Mouse (Mus musculus): ENCODE measurements around the gene Cby3.

The Cby3 gene

DNA sequence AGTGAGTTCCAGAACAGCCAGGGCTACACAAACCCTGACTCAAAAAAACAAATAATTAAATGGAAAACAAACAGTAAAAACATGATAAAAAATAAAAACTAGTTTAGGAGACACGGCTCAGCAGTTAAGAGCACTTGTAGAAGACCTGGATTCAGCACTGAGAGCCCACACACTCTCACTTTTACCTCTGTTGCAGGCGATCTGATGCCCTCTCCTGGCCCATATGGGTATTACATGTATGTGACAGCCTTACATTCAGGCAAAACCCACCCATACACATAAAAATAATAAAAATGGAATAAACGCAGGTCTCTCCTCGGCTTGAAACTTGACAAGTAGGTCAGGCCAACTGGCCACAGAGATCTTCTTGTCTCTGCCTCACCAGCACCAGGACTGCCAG lies 10.3 kb downstream of the Cby3 start:
- peak; percentile 78 for DNase-seq

DNA sequence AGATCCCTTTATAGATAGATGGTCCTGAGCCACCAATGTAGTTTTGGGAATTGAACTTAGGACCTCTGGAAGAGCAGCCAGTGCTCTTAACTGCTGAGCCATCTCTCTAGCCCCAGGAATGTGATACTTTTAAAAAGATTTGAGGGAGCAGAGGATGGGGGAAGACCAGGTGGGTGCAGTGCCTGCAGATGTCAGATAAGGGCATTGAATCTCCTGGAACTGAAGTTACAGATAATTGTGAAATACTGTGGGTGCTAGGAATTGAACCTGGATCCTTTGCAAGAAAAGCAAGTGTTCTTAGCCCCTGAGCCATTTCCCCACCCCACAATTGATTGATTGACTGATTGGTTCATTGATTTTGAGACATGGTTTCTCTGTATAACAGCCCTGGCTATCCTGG lies 11.1 kb downstream of the Cby3 start:
- no peak for DNase-seq

DNA sequence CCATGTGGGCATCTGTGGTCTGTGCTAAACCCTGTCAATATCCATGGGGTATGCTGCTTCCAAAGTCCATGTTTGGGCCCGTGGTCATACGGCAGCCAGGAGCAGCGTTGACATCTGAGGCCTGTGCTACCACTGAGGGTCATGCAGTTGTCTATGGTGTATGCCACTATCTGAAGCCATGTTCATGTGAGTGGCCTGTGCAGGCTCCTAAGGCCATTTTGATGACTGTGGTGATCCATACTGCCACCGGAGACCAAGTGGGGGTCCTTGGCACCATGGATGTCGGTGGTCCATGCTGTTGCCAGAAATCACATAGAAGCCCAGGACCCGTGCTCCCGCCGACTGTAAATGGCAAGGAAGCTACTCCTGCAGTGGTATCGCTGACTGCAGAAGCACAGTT lies 13.3 kb downstream of the Cby3 start:
- DNase-seq, result no peak

DNA sequence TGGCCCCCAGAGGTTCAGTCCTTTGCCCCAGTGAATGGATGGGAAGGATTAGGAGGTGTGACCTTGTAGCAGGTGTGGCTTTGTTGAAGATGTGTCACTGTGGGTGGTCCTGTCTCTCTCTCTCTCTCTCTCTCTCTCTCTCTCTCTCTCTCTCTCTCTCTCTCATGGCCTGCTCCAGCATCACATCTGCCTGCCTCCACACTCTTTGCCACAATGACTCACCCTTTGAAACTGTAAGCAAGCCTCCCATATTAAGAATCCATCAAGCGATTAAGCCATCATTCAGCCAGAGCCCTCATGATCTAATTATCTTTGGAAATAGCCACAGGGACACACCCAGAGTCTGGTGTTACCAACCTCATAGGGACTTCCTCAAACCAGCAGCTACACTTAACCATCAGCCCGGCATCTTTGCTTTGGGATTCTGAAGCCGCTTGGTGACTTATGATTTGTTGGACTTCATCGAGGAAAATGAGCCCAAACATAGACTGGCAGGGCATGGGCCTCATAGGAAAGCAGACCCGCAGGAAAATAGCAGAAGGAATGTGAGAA lies 15.2 kb downstream of the Cby3 start:
- DNase-seq, result no peak

DNA sequence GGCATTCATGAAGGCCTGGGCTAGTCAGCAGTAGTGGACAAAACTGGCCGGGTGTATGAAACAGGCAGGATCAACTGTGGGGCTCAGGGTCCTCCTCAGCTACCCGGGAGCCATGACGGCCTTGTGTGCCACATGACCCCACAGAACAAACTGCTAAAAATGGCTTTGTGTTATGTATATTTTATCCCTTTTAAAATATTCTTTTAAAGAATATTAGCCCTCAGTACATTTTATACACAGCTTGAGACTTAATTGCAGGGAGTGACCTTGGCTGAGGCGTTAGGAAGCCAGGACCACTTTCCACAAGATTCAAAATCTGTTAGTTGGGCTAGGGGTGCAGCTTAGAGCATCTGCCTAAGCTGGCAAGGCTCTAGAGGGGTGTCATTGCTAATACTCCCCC lies 16.7 kb downstream of the Cby3 start:
- DNase-seq, result no peak

DNA sequence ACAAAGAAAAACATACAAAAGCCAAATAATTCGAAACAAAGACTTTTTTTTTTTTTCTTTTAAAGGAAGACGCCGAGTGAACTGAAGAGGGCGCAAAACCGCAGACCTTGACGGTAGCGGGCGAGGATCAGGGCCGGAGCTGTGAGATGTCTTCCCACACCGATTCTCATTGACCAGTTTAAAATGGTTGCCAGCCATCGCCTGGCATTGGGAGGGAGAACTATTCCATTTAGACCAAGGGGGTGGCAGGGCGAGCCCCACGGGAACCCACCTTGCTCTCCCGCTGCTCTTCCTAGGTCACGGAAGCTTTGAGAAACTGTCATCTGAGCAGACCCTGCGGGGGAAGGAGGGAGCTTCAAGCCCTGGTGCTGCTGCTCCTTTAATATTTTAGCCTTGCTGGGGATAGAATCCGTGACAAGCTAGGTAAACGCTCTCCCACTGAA lies 17.2 kb downstream of the Cby3 start:
- peak; percentile 69 for DNase-seq

DNA sequence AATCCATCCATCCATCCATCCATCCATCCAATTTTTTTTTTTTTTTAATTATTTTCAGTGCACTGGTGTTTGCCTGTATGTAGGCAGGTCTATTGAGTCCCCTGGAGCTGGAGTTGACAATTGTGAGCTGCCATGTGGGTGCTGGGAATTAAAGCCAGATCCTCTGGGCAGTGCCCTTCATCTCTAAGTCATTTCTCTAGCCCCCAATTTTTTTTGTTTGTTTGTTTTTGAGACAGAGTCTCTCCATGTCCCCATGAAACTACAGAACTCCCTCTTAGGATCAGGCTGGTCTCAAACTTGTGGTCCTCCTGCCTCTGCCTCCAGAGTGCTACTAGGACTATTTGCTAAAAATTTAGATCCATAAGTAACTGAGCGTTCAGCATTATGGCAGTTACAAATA lies 17.6 kb downstream of the Cby3 start:
- no peak for DNase-seq

DNA sequence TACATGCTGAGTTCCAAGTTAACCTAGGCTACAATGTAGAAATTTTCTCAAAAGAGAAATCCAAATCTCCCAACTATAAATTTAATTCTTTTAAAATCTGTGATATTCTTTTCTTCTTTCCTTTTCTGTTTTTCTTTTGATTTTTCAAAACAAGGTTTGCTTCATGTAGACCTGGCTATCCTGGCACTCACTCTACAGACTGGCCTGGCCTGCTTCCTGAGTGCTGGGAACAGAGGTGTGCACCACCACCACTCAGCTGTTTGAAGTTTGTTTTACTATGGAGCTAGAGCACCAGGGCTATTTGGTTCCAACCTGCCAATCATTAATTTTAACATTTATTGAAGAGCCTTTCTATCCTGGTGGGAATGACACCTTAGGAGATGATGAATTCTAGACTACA lies 18.8 kb downstream of the Cby3 start:
- no peak for DNase-seq

DNA sequence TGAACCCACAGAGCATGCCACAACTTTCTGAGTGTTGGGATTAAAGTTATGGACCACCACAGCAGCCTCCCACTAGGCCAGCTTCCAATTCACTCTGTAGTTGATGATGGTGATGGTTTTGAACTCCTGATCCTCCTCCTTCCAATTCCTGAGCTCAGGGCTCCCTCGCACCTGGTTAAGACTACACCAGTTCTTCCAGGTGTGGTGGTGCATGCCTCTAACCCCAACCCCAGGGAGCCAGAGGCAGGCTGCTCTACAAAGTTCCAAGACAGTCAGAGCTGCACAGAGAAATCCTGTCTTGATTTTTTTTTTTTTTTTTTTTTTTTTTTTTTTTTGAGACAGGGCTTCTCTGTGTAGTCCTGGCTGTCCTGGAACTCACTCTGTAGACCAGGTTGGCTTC lies 19.4 kb downstream of the Cby3 start:
- no peak for DNase-seq

DNA sequence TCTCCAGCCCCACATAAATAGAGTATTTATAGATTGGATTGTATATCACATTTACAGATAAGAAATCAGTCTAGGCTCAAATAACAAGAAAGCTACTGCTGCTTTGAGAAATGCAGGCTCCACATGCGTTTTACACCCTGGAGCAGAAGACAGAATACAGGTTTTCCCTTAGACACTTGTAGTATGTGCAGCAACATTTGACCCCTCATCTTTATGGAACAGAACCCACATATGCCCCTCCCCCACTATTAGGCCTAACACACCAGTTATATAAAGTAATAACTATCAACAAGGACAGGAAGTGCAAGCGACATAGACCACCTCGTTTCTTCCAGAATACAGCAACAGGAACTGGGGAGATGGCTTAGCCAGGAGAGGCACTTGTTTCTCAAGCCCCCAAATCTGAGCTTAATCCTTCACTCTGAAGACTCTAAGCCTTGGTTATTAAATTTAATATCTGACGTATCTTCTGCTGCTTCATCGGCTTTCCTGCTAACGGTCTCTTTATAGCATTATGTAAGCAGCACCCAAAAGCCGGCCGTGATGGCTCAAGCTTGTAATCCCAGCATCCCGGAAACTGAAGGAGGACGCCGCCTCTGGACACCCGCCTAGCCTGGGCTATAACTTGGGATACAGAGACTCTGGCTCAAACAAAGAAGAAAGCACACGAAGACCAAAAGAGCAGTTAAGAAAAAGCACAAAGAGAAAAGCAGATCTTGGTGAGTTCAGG lies 20.2 kb downstream of the Cby3 start:
- DNase-seq, result no peak

DNA sequence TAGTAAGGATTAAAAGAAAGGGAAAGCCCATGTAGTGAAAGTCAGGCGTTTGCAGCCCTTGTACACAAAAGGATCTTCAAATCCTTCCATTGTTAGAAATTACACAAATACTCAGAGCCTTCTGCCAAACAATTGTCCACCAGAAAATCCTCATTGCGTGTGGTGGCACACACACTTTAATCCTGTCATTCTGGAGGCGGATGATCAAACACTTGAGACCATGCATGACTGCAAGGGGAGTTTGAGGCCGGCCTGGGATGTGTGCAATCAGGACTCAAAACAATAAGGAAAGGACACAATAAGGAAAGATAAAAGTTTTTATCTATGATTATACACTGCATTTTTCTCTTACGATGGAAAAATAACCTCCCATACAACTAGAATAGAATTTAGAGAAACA lies 21.2 kb downstream of the Cby3 start:
- DNase-seq, result no peak

DNA sequence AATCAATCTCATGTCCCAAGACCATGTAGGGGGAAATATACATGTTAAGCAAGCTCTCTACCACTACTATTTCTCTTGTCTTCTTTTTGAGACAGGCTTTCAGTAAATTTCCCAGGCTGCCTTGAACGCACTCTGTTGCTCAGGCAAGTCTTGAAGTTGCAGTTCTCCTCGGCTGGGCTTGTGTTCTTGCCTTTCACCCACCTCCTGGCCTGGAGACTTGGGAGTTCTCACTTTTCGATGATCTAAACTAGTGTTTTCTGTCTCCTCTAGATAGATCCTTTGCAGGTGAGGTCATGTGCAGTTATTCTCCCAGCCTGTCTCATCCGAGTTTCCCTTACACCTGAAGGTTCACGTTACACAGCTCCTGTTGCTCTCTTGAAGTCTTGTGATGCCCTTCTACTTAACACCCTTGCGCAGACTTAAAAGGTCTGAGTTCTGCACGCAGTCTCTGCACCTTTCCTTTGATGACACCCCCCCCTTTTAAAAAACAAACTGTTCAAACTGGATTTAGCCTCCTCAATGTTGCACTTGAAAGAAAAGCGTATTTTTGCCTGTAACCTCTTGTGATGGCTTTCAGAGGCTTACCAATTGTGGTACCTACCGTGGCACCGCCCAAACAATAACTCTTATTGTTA lies 22.0 kb downstream of the Cby3 start:
- no peak for DNase-seq

DNA sequence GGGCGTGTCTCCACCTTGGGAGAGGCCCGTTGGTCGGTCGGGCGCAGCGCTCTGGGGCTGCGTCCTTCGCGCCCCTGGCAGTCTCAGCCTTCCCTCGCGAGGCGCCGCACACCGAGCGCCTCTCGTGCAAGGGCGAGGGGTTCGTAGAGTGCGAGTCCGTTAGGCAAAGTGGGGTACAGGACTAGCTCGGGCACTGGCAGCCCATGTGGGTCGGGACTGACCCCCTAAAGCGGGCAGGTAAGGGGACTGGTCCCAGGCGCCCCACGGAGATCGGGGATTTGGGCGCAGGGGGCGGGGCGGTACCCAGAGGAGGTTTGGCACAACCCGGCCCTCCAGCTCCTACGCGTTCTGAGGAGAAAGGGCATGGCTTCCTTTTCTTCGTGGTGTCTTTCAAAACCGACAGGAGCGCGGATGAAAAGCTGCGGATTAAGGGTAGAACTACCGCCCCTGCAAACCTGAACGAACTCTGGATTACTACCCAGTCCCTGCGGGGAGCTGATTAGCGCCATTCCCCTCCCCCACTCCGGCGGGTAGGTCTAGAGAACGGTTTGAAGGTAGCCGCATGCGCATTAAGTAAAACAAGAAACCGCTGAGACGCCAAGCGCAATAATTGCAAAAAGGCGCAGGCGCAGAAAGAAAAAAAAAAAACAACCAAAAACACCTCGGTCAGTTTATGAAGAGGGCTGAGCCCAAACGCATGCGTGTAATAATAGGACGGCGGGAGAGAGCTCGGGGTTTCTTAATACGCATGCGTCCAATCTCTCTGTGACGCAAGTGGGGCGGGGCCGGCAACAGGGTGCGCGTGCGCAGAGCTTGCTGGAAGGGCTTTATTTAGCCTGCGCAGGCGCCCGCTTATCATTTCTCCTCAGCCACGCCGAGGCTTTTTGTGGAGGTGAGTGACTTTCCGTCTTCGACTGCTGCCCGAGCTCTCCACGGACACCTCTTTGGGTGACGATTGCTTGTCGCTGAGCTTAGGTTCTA lies 22.9 kb downstream of the Cby3 start, which contains the start of gene Hnrnph1:
Gene Hnrnph1 (plus strand): TSS at position 80 of the 981 bp plus-strand sequence.
- DNase-seq, result peak; percentile 99

DNA sequence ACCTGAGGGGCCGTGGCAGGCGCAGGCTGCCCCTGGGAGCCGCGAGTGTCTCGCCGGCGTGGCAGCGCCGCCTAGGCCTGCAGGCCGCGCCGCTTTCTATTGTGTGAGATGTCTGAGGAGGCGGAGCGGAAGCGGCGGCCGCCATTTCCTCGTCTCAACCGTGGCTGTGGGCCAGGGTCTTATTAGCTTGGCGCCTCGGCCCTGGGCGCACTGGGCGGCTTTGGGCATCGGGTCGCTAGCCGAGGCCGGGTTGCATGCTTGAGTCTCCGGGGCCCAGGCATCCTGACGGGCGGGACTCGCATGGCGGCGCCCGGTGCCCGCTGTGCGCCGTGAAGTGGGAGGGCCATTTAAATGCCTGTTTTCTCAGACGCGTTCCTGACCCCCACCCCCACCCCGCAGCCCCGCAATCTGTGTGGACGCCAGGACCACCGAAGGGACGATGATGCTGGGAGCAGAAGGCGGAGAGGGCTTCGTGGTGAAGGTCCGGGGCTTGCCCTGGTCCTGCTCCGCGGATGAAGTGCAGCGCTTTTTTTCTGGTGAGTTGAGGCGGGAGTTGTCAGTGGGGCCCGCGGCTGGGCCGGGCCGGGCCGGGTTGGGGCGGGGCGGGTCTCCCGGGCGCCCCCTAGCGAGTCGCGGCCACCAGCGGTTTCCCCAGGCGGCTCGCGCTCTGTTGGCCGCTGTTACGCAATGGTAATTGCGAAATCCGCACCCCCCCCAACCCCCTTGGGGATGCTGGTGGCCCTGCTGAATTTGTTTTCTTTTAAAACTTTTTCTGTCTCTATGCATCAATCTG lies 23.8 kb downstream of the Cby3 start:
- DNase-seq, result peak; percentile 89

DNA sequence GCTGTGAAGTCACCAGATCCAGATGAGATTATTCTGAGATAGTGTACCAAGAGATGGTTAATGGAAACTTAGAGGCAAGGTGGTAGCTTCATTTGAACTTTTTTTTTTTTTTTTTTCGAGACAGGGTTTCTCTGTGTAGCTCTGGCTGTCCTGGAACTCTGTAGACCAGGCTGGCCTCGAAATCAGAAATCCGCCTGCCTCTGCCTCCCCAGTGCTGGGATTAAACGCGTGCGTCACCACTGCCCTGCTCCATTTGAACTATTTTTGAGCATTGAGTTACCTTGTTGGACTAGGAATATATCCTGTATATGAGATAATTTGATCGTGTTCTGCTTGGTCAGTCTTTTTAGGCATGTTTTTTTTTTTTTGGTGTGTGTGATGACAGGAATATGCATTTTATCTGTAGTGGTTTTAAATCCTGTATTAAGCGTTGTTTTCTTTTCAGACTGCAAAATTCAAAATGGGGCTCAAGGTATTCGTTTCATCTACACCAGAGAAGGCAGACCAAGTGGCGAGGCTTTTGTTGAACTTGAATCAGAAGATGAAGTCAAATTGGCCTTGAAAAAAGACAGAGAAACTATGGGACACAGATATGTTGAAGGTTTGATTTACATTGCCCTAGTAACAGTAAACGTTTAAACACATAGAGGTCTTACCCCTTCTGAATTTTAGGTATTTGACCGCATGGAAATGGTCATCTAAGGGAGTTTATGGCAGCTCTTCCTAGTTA lies 24.9 kb downstream of the Cby3 start:
- no peak for DNase-seq

DNA sequence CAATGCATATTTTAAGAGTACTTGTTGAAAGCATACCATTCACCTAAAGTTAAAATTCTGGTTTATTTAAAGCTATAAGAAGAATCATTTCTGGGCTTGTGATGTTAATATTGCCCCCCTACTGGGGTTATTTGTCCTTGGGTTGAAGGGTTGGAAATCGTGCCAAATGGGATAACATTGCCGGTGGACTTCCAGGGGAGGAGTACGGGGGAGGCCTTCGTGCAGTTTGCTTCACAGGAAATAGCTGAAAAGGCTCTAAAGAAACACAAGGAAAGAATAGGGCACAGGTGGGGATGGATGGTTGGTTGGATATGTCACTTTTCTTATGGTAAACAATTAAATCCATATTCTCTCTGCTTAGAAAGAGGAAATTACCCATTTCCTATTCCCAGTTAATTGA lies 27.0 kb downstream of the Cby3 start:
- DNase-seq, result no peak

DNA sequence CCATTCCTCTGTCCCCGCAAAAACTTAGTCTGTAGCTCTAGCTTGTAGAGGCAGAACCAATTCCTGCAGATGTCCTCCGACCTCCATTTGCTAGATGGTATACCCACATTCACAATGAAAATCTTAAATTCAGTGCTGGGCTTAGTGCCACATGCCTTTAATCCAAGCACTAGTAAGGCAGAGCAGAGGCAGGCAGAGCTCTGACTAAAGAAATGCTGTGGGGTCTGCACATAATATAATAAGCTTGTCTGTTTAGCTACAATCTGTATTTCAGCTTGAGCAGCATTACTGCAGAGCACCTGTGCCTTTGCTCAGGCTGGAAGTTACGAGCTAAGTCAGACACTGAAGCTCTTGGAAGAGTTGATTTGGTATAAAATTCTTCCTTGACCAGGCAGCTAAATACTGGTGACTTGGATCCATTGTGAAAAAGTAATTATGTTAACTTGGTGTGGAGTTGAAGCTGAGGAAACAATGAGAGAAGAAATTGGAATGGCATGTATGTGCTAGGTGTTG lies 33.0 kb downstream of the Cby3 start:
- DNase-seq, result no peak

DNA sequence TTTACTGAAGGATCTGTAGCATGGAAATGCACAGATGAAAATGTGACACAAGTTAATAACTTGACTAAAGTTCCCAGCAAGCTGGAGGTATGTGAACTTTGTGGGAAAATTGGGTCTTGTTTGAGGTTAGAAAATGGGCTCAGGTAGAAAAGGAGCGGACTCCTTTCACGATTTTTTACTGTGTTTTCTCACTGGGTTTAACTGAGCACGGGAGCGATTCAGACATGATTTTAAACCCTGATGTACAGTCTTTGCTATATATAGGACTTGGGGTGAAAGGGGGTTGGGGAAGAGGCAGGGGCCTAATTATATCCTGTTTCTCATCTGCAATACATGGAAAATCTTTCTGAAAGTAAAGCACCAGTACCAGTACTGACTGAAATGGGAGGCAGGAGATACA lies 33.4 kb downstream of the Cby3 start:
- no peak for DNase-seq

DNA sequence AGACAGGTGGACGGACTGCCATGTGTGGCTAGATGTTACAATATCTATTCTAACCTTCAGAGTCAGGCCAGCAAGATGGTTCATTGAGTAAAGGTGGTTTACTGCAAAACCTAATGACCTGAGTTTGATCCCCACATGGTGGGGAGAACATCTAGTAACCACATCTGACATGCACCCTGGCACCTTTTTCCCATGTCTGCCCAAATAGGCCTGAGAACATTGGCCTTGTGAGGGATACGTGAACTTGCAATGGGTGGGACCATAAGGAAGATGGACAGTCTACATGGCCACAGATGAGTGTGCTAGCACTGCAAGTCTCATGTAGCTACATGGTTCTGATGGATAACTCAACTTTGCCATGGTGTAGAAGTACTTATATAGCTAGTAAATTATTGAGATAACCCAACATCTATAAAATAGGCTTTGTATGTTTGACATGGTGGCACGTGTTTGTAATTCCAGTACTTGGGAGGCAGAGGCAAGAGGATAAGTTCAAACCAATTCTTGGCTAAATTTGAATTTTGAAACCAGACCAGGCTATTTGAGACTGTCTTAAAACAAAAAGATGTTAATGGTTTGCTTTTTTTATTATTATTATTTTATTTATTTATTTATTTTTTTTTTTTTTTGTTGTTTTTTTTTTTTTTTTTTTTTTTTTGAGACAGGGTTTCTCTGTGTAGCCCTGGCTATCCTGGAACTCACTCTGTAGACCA lies 34.1 kb downstream of the Cby3 start:
- no peak for DNase-seq

DNA sequence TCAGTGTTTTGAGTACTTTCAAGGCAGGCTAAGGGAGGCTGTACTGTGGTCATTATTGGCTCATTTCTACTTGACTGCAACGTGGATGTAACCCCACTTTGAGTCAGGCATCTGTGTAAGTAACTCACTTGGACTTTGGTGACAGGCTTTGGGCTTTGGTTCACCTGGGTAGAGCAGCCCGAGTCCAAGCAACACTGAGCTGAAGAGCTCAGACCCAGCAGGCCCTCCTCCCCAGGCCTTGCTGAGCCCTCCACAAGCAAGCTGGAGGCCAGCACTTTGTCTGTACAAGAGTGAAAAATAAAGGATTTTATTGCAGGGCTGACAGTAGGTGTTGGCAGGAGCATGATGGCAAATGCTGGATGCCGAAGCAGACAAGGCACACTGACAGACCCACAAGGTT lies 34.7 kb downstream of the Cby3 start:
- no peak for DNase-seq

DNA sequence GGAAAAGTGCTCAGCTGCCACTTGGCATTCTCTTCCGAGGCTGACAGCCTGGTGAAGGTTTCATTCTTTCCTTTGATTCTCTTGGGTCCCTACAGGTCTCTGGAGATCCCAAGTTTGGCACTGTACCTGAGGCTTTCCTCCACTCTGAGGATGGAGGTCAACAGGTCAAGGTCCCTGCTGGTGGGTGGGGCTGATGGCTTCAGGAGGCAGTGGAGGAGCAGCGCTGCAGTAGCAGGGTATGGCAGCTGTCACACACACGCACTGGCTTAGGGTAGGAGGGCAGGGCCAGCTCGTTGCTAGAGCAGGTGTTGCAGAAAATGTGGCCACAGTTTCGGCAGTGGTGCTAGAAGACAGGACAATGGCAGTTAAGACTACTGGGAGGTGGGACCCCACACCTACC lies 35.4 kb downstream of the Cby3 start:
- DNase-seq, result no peak
